Mouse (Mus musculus): ENCODE measurements at regions not wholly inside any gene's neighbourhood (a gene's known extent, or its start where the extent isn't known, plus 50 kb on each side); places are given as distances from the start of the nearest gene placed in this dataset.

GRCm38 (mm10) chr12:9151426-9151825, 121.6 kb downstream of the Ttc32 start:
- Histone ChIP-seq H3K4me3 (ENCODE audit: low read length) (no peak overlapping the region), H3K9ac (replicated peaks; ENCODE audit: low read length) (no peak overlapping the region), H3K4me2 (ENCODE audit: low read depth, low read length) (no peak overlapping the region), H3K27ac (no peak overlapping the region), H3K36me3 (ENCODE audit: insufficient read depth, low read length) (no peaks in the 10 kb centered on the region), H3K4me1 (ENCODE audit: insufficient read depth, low read length) (no peaks in the 10 kb centered on the region), H3K9me3 (ENCODE audit: low read length) (no peaks in the 10 kb centered on the region), H3K27me3 (ENCODE audit: insufficient read depth, low read length) (no peaks in the 10 kb centered on the region)
- 73% methylated on average over 1 of the region's 1 CpGs for WGBS
- no peak for TF ChIP-seq CTCF (IDR thresholded peaks at IDR 0.05; ENCODE audit: low read depth)
- no peak for ATAC-seq
- DNase-seq (ENCODE audit: low spot score) = no peak

- Histone ChIP-seq H3K27me3 (ENCODE audit: insufficient read depth, low read length) (no peaks in the 10 kb centered on the region), H3K4me3 (ENCODE audit: low read length) (no peak overlapping the region), H3K4me2 (ENCODE audit: low read depth, low read length) (no peak overlapping the region), H3K9me3 (ENCODE audit: low read length) (no peaks in the 10 kb centered on the region), H3K9ac (replicated peaks; ENCODE audit: low read length) (no peak overlapping the region), H3K4me1 (ENCODE audit: insufficient read depth, low read length) (no peaks in the 10 kb centered on the region), H3K27ac (no peak overlapping the region), H3K36me3 (ENCODE audit: insufficient read depth, low read length) (no peaks in the 10 kb centered on the region)
- no peak for TF ChIP-seq CTCF (IDR thresholded peaks at IDR 0.05; ENCODE audit: low read depth)
- ATAC-seq (no peak), DNase-seq (ENCODE audit: low spot score) (no peak)
- WGBS = 91% methylated on average over 2 of the region's 2 CpGs
Measured at GRCm38 (mm10) chr12:9154491-9154890, 124.7 kb downstream of the Ttc32 start.

GRCm38 (mm10) chr12:9156794-9157193, 127.0 kb downstream of the Ttc32 start:
- Histone ChIP-seq H3K36me3 (ENCODE audit: insufficient read depth, low read length) (no peaks in the 10 kb centered on the region), H3K9me3 (ENCODE audit: low read length) (no peaks in the 10 kb centered on the region), H3K9ac (replicated peaks; ENCODE audit: low read length) (no peak overlapping the region), H3K27me3 (ENCODE audit: insufficient read depth, low read length) (no peaks in the 10 kb centered on the region), H3K4me3 (ENCODE audit: low read length) (no peak overlapping the region), H3K27ac (no peak overlapping the region), H3K4me2 (ENCODE audit: low read depth, low read length) (no peak overlapping the region), H3K4me1 (ENCODE audit: insufficient read depth, low read length) (no peaks in the 10 kb centered on the region)
- no peak for DNase-seq (ENCODE audit: low spot score)
- no peak for ATAC-seq
- TF ChIP-seq CTCF (IDR thresholded peaks at IDR 0.05; ENCODE audit: low read depth) = no peak

- no peak for ATAC-seq
- Histone ChIP-seq H3K4me3 (ENCODE audit: low read length) (no peak overlapping the region), H3K36me3 (ENCODE audit: insufficient read depth, low read length) (no peaks in the 10 kb centered on the region), H3K4me2 (ENCODE audit: low read depth, low read length) (no peak overlapping the region), H3K4me1 (ENCODE audit: insufficient read depth, low read length) (no peaks in the 10 kb centered on the region), H3K27me3 (ENCODE audit: insufficient read depth, low read length) (no peaks in the 10 kb centered on the region), H3K27ac (no peak overlapping the region), H3K9me3 (ENCODE audit: low read length) (no peaks in the 10 kb centered on the region), H3K9ac (replicated peaks; ENCODE audit: low read length) (no peak overlapping the region)
- DNase-seq (ENCODE audit: low spot score) = peak; percentile 7
- WGBS = 48% methylated on average over 5 of the region's 5 CpGs
- no peak for TF ChIP-seq CTCF (IDR thresholded peaks at IDR 0.05; ENCODE audit: low read depth)
Measured at GRCm38 (mm10) chr12:9158751-9159150, 129.0 kb downstream of the Ttc32 start.

GRCm38 (mm10) chr12:9165367-9165940, 135.7 kb downstream of the Ttc32 start:
- Histone ChIP-seq H3K4me2 (ENCODE audit: low read depth, low read length) (no peak overlapping the region), H3K36me3 (ENCODE audit: insufficient read depth, low read length) (no peaks in the 10 kb centered on the region), H3K9me3 (ENCODE audit: low read length) (no peaks in the 10 kb centered on the region), H3K9ac (replicated peaks; ENCODE audit: low read length) (no peak overlapping the region), H3K4me3 (ENCODE audit: low read length) (no peak overlapping the region), H3K4me1 (ENCODE audit: insufficient read depth, low read length) (no peaks in the 10 kb centered on the region), H3K27ac (no peak overlapping the region), H3K27me3 (ENCODE audit: insufficient read depth, low read length) (no peaks in the 10 kb centered on the region)
- WGBS = 64% methylated on average over 4 of the region's 4 CpGs
- no peak for TF ChIP-seq CTCF (IDR thresholded peaks at IDR 0.05; ENCODE audit: low read depth)
- no peak for ATAC-seq
- no peak for DNase-seq (ENCODE audit: low spot score)

GRCm38 (mm10) chr12:9166218-9166908, 136.6 kb downstream of the Ttc32 start:
- DNase-seq (ENCODE audit: low spot score) (peak; percentile 65), ATAC-seq (peak; percentile 89)
- H3K27me3 ChIP-seq (ENCODE audit: insufficient read depth, low read length) = no peaks in the 10 kb centered on the region
- 55% methylated on average over 10 of the region's 10 CpGs for WGBS
- no peak overlapping the region for H3K4me3 ChIP-seq (ENCODE audit: low read length)
- no peak overlapping the region for H3K27ac ChIP-seq
- H3K9ac ChIP-seq (replicated peaks; ENCODE audit: low read length) = no peak overlapping the region
- H3K4me2 ChIP-seq (ENCODE audit: low read depth, low read length) = no peak overlapping the region
- peak; percentile 86 for TF ChIP-seq CTCF (IDR thresholded peaks at IDR 0.05; ENCODE audit: low read depth)
- no peaks in the 10 kb centered on the region for H3K36me3 ChIP-seq (ENCODE audit: insufficient read depth, low read length)
- no peaks in the 10 kb centered on the region for H3K9me3 ChIP-seq (ENCODE audit: low read length)
- no peaks in the 10 kb centered on the region for H3K4me1 ChIP-seq (ENCODE audit: insufficient read depth, low read length)

GRCm38 (mm10) chr12:9169008-9169407, 139.2 kb downstream of the Ttc32 start:
- DNase-seq (ENCODE audit: low spot score) (no peak), ATAC-seq (no peak)
- no peak overlapping the region for H3K9ac ChIP-seq (replicated peaks; ENCODE audit: low read length)
- no peak for TF ChIP-seq CTCF (IDR thresholded peaks at IDR 0.05; ENCODE audit: low read depth)
- no peak overlapping the region for H3K4me3 ChIP-seq (ENCODE audit: low read length)
- no peaks in the 10 kb centered on the region for H3K9me3 ChIP-seq (ENCODE audit: low read length)
- no peak overlapping the region for H3K27ac ChIP-seq
- no peaks in the 10 kb centered on the region for H3K36me3 ChIP-seq (ENCODE audit: insufficient read depth, low read length)
- H3K27me3 ChIP-seq (ENCODE audit: insufficient read depth, low read length) = no peaks in the 10 kb centered on the region
- H3K4me1 ChIP-seq (ENCODE audit: insufficient read depth, low read length) = no peaks in the 10 kb centered on the region
- 80% methylated on average over 3 of the region's 3 CpGs for WGBS
- H3K4me2 ChIP-seq (ENCODE audit: low read depth, low read length) = no peak overlapping the region

All from hindbrain, postnatal 0 days (tissue).